Mouse (Mus musculus) right cerebral cortex, adult 18-20 months (tissue): ENCODE measurements around the gene Fam163b.

Source experiments
- DNase-seq: peaks from one replicate; pipeline ENCODE4 v3.0.0; 2022; ENCODE audit warnings: mixed read lengths

The Fam163b gene

DNA sequence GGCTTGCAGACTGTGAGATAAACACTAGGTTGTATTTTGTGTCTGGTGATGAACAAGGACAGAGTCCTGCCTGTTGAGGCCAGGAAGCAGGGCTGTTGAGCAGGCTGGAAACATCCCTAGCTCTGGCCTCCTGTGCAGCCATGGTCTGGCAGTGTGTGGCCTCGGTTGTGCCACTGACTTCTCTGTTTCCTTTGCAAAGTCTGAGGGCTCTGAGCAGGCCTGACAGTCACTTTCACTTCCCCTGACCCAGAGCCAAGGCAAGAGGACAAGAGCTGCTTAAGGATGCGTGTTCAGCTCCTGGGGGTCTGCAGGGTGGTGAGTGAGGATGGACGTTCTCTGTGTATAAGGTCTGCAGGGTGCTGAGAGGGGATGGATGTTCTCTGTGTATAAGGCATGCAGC is 13.3 kb downstream of the Fam163b start:
- no peak for DNase-seq

- DNase-seq = no peak
Measured at GRCm38 (mm10) chr2:27126496-27126895, 15.8 kb downstream of the Fam163b start.

- no peak for DNase-seq
Measured at GRCm38 (mm10) chr2:27125979-27126378, 16.3 kb downstream of the Fam163b start.

GRCm38 (mm10) chr2:27123121-27123520 is 19.2 kb downstream of the Fam163b start:
- DNase-seq = no peak

- no peak for DNase-seq
Measured at GRCm38 (mm10) chr2:27122578-27122977, 19.7 kb downstream of the Fam163b start.

DNA sequence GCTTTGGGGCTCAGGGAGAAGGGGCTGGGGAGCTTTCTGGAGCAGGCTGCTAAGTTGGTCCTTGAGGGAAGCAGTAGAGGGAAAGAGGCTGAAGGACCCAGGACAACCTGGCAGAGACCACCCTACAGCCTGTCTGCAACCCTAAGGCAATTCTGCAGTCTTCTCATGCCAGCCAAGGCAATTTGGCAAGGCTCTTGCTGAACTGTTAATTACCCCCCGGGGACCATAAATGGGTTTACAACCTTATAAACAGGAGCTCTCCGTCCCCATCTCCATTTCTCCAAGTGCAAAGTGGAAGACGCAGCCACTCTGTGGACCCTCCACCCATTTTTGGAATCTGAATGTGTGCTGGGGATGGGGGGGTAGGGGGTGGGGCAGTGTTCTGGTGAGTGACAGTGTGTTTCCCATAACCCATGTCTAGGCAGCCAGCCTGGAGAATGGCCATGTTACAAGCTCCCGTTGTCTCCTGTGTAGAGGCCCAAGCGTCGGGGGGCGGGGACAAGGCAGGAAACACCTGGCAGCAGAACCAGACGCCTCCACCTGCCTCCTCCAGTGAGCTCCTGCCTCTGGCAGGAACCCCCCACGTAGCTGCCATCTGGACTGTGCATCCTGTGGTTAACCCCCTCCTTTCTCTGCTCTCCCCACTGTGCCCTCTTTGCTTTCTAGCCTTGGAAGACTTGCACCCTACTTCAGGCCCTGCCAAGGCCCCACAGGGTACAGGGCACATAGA is 20.5 kb downstream of the Fam163b start:
- DNase-seq = no peak

GRCm38 (mm10) chr2:27120241-27120641 is 22.1 kb downstream of the Fam163b start:
- DNase-seq = no peak

GRCm38 (mm10) chr2:27119766-27120165 is 22.5 kb downstream of the Fam163b start:
- no peak for DNase-seq

- no peak for DNase-seq
Measured at GRCm38 (mm10) chr2:27118452-27118851, 23.8 kb downstream of the Fam163b start.

GRCm38 (mm10) chr2:27114169-27114568 is 28.1 kb downstream of the Fam163b start:
- DNase-seq = no peak

DNA sequence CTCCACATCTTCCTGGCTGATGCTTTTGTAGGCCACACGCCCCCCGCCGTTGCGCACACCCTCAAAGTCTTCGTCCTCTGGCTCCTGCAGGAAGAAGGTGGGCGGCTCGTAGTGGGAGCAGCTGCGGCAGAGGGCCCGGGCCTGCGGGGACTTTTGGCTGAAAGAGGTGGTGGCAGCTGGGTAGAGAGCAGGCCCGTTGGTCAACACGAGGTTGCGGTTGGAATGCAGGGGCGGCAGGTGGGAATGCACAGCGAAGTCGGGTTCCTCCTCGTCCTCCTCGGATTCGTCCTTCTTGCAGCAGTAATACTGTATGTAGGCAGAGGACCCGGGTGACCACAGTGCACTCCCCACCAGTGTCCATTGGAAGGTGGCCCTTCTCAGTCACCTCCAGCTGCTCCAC is 29.7 kb downstream of the Fam163b start:
- DNase-seq = no peak

GRCm38 (mm10) chr2:27109052-27109451 is 33.2 kb downstream of the Fam163b start:
- no peak for DNase-seq

DNA sequence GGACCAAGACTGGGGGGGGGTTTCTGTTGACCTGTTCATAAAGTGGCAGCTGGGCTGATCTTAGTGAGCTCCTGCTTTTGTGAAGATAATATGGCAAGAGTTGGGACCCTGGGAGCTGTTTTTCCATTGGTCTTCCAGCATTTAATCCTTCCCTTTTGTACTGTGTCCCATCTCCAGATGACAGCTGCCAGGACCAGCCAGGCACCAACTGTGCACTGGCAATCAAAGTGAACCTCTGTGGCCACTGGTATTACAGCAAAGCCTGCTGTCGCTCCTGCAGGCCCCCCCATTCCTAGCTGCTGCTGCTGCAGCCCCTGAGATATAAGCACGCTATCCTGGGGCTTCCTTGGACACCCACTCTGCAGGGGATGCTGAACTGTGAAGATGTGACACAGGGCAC is 34.1 kb downstream of the Fam163b start:
- no peak for DNase-seq

DNA sequence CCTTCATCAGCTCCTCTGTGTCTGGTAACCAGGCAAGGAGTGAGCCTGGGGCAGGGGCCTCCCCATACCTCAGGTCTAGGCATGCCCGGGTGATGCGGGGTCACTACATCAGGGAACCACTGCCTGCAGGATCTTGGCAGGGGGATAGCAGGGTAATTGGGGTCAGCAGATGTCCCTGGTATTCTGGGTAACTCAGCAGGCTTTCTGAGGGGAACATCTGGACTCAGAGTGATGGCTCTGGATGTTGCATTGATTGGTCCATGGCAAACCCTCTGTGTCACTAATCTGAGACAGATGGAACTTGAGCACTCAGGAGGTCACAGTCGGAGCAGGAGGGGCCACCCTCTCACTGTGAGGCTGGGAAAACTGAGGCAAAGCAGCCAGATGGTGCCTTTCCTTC is 35.5 kb downstream of the Fam163b start:
- no peak for DNase-seq

- DNase-seq = no peak
Measured at GRCm38 (mm10) chr2:27103554-27103953, 38.7 kb downstream of the Fam163b start.

DNA sequence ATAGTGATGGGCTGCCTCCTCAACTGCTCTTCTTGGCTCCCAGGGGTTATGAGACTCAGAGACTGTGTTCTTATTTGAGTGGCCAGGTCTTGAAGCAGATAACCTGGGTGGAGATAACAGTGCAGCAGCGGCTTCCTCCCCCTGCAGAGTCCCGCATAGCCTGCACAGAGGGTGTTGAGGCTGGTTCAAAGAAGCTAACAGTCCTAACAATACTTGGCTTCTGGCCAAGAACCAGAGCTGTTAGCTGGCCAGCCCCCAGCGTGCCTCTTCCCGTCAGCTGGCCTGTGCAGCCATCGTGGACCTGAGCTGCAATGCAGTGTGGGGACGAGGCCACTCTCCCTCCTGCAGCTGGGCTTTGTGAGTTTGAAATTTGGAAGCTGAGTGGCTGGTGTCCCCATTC is 44.5 kb downstream of the Fam163b start:
- DNase-seq = no peak

DNA sequence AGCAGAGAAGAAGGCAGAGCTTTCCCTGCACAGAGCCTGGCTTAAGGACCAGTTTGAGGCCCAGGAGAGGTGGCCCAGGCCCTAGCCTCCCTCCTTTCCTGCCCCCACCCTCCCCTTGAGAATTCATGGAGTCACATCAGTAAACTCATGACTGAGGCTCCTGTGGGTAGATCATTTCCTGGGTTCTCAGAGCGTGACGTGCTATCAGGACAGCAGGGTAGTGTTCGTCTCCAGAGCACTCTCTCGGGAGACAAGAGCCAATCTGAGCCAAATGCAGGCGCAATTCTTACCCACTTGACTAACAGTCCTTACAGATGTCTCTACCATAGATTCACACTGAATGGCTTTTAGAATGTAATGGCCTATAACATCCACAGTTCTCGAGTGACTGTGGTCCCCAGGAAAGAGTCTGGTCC is 45.0 kb downstream of the Fam163b start:
- no peak for DNase-seq

DNA sequence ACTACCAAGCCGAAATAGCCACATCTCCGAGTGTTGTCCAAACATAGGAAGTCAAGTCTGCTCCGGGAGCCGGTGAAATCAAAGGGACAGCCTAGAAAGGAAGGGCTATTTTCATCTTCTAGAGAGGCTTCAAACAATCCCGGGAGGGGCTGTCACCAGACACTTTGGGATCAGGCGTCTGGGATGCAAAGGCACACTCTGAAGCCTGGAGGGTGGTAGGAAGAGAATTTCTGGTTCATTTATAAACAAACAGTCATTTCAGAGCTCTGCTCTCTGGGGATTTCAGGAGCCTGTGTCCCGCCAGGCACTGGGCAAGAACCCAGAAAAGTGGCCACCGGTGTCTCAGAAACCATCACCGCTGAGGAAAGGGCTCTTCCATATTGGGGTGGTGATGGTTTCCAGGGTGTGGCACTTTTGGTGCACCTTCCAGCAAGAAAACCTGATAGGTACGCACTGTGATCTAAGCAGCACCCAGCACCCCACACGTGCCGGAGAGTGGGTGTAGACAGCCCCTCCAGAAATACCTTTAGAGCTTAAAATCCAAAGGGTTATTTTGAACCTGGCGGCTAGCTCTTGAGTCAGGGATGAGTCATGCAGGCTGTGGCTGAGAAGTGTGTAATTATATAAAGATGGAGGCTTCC is 45.8 kb downstream of the Fam163b start:
- peak; percentile 89 for DNase-seq

DNA sequence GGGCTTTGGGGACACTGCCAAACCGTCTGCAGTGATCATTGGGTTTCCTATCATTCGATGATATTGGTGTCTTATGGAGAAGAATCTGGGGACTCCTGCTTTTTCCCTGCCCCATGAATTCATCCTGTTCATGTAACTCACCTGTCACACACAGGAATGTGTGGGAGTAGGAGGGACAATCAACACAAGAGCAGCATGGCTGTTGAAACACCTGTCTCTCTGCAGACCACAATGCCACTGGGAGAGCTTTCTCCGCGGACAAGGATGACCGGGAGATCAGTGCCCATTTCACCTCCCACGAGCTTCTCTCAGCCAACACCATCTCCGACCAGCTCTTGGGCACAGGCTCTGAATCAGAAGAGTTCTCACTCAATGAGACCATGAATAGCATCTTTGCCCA is 47.1 kb downstream of the Fam163b start:
- DNase-seq = no peak

DNA sequence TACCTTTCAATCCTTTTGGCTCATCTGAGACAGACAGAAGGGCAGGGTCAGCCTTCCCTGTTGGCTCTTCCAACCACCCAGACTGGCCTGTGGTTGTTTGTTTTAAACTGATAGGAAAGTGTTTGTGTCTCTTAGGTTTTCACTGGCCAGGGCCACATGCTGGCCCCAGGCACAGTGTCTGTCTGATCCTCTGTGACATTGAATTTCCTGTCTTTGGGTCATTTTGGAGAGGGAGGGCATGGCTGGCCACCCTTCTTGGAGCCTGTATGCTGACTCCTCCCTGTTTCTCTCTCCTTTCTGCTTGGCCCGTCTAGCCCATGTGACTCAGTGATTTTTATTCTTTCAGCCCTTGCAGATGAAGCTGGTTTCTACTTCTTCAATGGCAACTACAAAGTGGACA is 53.1 kb downstream of the Fam163b start:
- no peak for DNase-seq

GRCm38 (mm10) chr2:27088700-27089099 is 53.6 kb downstream of the Fam163b start:
- no peak for DNase-seq

DNA sequence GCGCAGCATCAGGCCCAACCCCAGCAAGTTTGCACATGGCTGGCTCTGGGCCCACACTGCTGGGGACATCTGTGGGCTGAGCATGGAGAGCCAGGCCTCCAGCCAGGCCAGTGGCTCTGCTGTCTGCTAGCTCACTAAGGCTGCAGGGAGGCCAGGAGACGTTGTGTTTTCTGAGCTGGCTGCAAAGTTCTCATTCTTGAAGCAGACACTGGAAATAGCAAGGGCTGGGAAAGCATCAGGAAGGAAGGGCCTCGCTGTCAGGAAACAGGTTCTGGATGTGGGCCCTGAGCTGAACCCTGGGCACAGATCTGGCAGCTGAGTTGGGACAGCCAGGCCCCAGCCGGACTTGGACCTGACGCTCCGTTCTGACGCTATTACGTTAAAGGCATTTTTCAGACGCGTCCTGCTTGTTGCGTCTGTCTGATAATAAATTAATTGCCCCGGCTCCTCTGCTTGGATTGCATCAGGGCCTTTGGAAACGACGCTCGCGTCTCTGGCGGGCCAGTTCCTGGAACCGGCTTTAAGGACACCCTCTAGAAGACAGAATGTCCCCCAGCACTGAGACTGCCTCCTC is 54.1 kb downstream of the Fam163b start:
- no peak for DNase-seq

DNA sequence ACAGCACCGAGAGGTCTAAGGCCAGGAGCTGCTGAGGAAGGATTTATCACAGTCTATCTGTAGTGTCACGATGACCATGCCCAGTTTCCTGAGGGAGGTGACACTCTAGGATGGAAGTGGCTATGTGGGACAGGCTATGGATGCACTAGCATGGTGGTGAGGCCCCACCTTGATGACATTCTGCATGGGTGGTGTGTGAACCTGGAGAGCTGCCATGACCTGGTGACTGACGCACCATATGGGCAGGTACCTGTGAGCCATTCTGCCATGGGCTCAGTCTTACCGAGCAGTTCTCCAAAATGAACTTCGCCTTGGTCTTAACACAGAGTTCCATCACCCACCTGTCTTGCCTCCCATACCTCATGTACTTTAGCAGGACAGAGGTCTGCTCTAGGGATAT is 54.7 kb downstream of the Fam163b start:
- DNase-seq = no peak

DNA sequence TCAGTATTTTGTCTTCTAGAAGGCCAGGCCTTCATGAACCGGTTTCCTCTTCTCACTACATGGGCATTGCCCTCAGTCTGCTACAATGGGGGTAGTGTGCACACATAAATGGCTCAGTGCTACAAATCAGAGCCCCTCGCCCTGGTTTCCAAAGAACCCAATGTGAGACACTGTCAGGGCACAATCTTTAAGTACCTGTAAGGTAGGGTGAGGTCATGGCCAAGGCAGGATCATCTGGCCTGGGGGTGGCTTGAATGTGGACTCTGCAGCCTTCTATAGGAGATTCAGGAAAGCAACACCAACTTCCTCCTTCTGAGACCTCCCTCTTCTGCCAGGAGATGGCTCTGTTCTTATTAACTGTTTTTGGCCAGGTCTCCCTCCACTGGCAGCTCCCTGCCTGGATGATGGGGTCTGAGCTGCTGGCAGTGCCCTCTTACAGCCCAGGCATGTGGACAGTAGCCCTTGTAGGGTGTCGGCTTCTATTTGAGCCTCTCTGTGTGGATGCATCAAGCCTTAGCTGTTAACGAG is 55.7 kb downstream of the Fam163b start:
- DNase-seq = no peak
